Mouse (Mus musculus) CD4-positive, CD25-positive, alpha-beta regulatory T cell, adult 2 months (primary cell): ENCODE results near the gene Poldip3.

Experiments
- DNase-seq: peaks from one replicate; pipeline ENCODE4 v3.0.0-alpha.2; 2012; ENCODE audit warnings: low read depth, low spot score

Gene Poldip3

DNA sequence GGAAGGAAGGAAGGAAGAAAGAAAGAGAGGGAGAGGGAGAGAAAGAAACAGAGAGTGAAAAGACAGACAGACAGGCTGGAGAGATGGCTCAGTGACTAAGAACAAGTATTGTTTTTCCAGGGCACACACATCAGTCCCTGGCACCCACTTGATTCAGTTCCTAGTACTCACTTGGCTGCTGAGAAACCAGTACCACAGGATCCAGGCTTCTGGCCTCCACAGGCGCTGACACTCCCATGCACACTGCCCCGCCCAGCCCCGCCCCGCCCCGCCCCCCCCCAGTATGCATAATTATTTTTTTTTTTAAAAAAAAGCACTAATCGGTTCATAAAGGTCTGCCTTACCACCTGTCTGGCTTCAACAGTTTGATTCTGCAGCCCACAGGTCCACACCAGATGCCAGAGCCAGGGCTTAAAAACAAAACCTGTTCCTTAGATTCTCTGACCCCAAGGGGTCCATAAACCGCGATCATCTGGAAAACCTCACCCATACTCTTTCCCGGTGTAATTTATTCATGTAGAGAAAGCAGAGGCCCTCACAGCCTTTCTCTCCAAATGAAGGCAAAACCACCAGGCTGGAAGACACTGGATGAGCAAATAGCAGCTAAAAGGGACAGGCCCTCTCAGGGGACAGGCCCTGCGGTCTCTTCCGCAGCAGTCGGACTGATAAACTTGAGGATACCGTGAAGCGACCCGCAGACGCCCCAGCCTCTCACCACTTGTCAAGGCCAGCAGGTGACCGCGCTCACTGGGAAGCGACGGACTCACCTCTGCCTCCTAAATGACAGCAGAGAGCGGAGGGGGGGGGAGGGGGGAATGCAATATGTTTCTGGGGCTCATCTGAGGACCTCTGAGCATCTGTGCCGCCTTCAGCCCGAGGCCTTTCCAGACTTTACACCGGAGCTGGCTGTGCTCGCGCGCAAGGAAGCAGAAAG is 60.4 kb downstream of the Poldip3 start:
- no peak for DNase-seq

DNA sequence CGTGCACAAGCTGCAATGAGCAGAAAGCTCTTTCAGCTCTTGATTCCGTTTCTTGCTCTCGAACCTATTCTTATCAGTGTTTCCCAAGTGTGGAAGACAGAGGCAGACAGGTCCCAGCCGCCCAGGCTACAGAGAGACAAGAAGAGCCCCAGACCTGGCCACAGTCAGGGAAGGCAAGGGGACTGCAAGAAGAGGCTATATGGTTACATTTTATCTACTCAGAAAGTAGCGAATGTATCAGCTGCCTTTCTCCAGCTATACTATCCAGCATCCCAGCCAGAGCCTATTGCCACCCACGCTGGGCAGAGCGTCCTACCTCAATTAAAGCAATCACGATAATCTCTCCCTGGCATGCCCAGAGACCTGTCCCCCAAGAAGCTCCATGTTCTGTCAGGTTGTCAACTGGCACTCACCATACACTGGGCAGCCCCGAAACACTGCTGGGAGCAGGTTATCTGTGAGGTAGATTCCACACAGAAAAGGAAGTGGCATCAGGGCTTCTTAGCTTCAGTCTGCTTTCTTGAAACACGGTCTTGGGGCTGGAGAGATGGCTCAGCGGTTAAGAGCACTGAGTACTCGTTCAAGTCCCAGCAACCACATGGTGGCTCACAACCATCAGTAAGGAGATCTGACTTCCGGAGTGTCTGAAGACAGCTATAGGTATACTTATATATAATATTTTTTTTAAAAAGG is 62.4 kb downstream of the Poldip3 start:
- no peak for DNase-seq

DNA sequence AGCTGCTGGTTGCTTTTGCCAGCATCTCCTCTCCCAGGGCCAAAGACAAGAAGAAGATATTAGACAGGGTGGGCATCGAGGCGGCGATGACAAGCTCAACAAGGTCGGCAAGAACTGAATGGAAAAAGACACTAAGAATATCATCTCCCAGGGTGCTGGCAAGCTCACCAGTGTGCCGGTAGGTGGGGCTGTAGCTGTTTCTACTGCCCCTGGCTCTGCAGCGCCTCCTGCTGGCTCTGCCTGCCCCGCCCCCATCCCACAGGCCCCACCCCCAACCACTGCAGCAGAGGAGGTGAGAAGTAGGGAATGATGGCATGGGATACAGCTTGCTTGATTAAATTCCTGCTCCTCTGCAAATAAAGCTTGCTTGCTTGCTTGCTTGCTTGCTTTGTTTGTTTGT is 63.3 kb downstream of the Poldip3 start:
- DNase-seq: peak; percentile 81

DNA sequence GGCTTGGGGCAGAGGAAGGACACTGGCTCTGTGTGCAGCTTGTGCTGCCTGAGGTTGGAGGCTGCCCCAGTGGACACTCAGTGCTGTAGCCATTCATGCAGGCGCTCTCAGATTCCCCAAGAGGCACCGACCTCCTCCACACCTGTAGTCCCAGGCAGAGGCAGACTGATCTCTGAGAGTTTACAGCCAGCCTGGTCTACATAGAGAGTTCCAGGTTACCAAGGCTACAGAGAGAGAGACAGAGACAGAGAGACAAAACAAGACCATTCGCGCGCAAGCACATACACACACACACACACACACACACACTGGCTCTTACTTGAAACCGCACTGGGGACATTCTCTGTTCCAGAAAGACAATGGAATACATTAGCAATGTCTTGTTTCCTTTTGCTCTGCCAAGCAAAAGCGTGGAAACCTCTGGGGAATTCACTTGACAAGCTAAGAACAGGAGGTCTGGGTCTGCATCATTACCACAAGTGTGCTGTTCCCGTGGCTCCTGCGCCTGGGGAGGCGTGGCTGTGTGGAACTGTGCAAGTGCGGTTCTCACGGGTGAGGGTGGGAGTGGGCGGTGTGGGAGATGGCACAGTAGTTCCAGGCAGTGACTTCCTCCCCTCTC is 65.1 kb downstream of the Poldip3 start:
- DNase-seq: peak; percentile 41

DNA sequence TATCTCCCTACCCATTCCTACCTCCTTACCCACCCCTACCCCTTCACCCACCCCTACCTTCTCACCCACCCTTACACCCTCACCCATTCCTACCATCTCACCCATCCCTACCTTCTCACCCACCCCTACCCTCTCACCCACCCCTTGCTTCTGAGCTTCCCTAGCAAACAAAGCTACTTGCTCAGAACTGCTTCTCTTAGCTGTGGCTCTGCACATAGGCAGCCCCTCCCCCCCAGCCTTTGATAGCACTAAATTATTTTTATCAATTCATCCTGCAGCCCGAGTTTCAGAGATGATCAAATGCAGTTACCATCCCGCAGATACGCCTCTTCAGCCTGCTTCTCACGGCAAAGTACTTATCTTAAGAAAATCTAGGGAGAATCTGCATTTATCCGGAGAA is 65.7 kb downstream of the Poldip3 start:
- no peak for DNase-seq
